In genomic region chr5:121783862-121784500, GRCm38 (mm10) we compare ENCODE assay signal across 9 mouse cellular contexts. TPM values are rescaled to one million over a fixed set of nuclear protein-coding genes. Genes with fewer than 3 reads are reported as not detected.
DNase-seq lines count a peak whose midpoint lies in the region; ATAC-seq and TF ChIP-seq lines count a peak whose summit lies in the region.
"Had no signal": no experiment of that assay in that cellular context is flagged by ENCODE, and none has a peak within 500 bp of the region (broad histone marks: within the 10 kb centered on the region; RNA-seq: fewer than 3 reads in every experiment).

No protein-coding gene starts in this region.

- ATAC-seq in heart, embryonic 12.5 days (ENCODE audit: insufficient number of reproducible peaks, low FRiP score) = no peak
- peak; percentile 86 for ATAC-seq in lung, postnatal 0 days
- no peak for ATAC-seq in granulocyte monocyte progenitor cell, adult 5-6 weeks (replicated peaks; ENCODE audit: poor library complexity, severe bottlenecking)
- no peak for ATAC-seq in inflammation-experienced regulatory T-cells, adult 6 months
- no peak for ATAC-seq in cerebellum, adult (ENCODE audit: insufficient number of reproducible peaks, low FRiP score, low TSS enrichment)

- WGBS in heart, adult 2 months = 42% methylated on average over 10 of the region's 10 CpGs
- 74% methylated on average over 10 of the region's 10 CpGs for WGBS in heart, embryonic 12.5 days
- 47% methylated on average over 10 of the region's 10 CpGs for WGBS in lung, postnatal 0 days

- no peaks in the 10 kb centered on the region for H3K79me2 ChIP-seq in heart, adult 2 months (replicated peaks; ENCODE audit: control insufficient read depth, insufficient read depth, low read length)

- H3K4me2 ChIP-seq in heart, embryonic 12.5 days = no peak overlapping the region
- no peak overlapping the region for H3K4me2 ChIP-seq in lung, postnatal 0 days (replicated peaks; ENCODE audit: low read depth, low read length)
- H3K4me2 ChIP-seq: liver, embryonic 13.5 days had no signal

- DNase-seq in heart, adult 2 months = peak in 1 of 2 experiments; percentile 45
- DNase-seq in MN1 (ENCODE audit: low spot score) = peak; percentile 85
- peak; percentile 63 for DNase-seq in gastrocnemius, adult 2 months
- peak; percentile 80 for DNase-seq in lung, postnatal 0 days (ENCODE audit: low spot score)
- DNase-seq: liver, embryonic 13.5 days had no signal

- H3K4me3 ChIP-seq in heart, adult 2 months = no peak overlapping the region
- H3K4me3 ChIP-seq in heart, embryonic 12.5 days = no peak overlapping the region
- no peak overlapping the region for H3K4me3 ChIP-seq in gastrocnemius, adult 2 months
- no peak overlapping the region for H3K4me3 ChIP-seq in lung, postnatal 0 days (ENCODE audit: low read depth, low read length)
- H3K4me3 ChIP-seq: liver, embryonic 13.5 days had no signal

- H3K4me1 ChIP-seq in heart, adult 2 months (ENCODE audit: control insufficient read depth, insufficient read depth, low read length) = peaks cover 3% of the 10 kb centered on the region
- no peaks in the 10 kb centered on the region for H3K4me1 ChIP-seq in heart, embryonic 12.5 days (replicated peaks)
- no peaks in the 10 kb centered on the region for H3K4me1 ChIP-seq in lung, postnatal 0 days (ENCODE audit: insufficient read depth, low read depth, low read length)
- H3K4me1 ChIP-seq: liver, embryonic 13.5 days had no signal

- H3K9ac ChIP-seq in heart, adult 2 months (ENCODE audit: low read depth, low read length) = no peak overlapping the region
- no peak overlapping the region for H3K9ac ChIP-seq in heart, embryonic 12.5 days
- no peak overlapping the region for H3K9ac ChIP-seq in lung, postnatal 0 days (replicated peaks; ENCODE audit: low read depth)
- H3K9ac ChIP-seq: liver, embryonic 13.5 days had no signal

- no peaks in the 10 kb centered on the region; the same call in 1 of the 2 replicates for H3K36me3 ChIP-seq in heart, adult 2 months (ENCODE audit: control insufficient read depth, insufficient read depth, low read length)
- peaks cover 70% of the 10 kb centered on the region for H3K36me3 ChIP-seq in heart, embryonic 12.5 days
- H3K36me3 ChIP-seq in lung, postnatal 0 days (ENCODE audit: insufficient read depth, low read length) = peaks cover 6% of the 10 kb centered on the region; the same call in 1 of the 2 replicates

- TF ChIP-seq POLR2A in heart, adult 2 months (IDR thresholded peaks at IDR 0.05; ENCODE audit: insufficient read depth, low read depth, low read length) = no peak

- H3K9me3 ChIP-seq in heart, embryonic 12.5 days (replicated peaks) = no peaks in the 10 kb centered on the region
- no peaks in the 10 kb centered on the region for H3K9me3 ChIP-seq in lung, postnatal 0 days (ENCODE audit: low read length)
- H3K9me3 ChIP-seq: liver, embryonic 13.5 days had no signal

- no peaks in the 10 kb centered on the region for H3K27me3 ChIP-seq in heart, adult 2 months (ENCODE audit: control insufficient read depth, insufficient read depth, low read length)
- no peaks in the 10 kb centered on the region for H3K27me3 ChIP-seq in heart, embryonic 12.5 days (replicated peaks)
- H3K27me3 ChIP-seq in lung, postnatal 0 days (replicated peaks; ENCODE audit: insufficient read depth, low read length) = no peaks in the 10 kb centered on the region
- H3K27me3 ChIP-seq: liver, embryonic 13.5 days had no signal

- peak; percentile 23; the same call in 1 of the 2 replicates for TF ChIP-seq CTCF in heart, adult 2 months (IDR thresholded peaks at IDR 0.05)
- TF ChIP-seq CTCF in gastrocnemius, adult 2 months (IDR thresholded peaks at IDR 0.05) = peak; percentile 19; the same call in 1 of the 2 replicates
- TF ChIP-seq CTCF in lung, postnatal 0 days (IDR thresholded peaks at IDR 0.05) = peak; percentile 63

- no peak for TF ChIP-seq EP300 in heart, adult 2 months (IDR thresholded peaks at IDR 0.05; ENCODE audit: insufficient read depth, low read depth, low read length)
- no peak for TF ChIP-seq EP300 in lung, postnatal 0 days (IDR thresholded peaks at IDR 0.05)

- intact Hi-C loops in heart, adult 2 months (cut with DNase I) = no loop called here
- intact Hi-C loops in gastrocnemius, adult 2 months (cut with DNase I) = loop anchor here (5.0 kb wide), 1 partner anchor 72 kb away; the partner anchor contains the start of gene Atxn2

- no peak overlapping the region for H3K27ac ChIP-seq in heart, adult 2 months
- H3K27ac ChIP-seq in heart, embryonic 12.5 days (ENCODE audit: poor library complexity, severe bottlenecking) = no peak overlapping the region
- H3K27ac ChIP-seq in gastrocnemius, adult 2 months = peak overlapping the region; percentile 56
- no peak overlapping the region for H3K27ac ChIP-seq in lung, postnatal 0 days (ENCODE audit: low read length)
- H3K27ac ChIP-seq: liver, embryonic 13.5 days had no signal

RNA-seq across cellular contexts. Expression of gene Sh2b3, which starts 53.5 kb away (rescaled TPM):
- 10 to 100 TPM; 21.6 to 22.5 TPM for total RNA-seq in heart, adult 2 months (2021)
- 19.3 and 20.1 TPM in 2 replicates for polyA plus RNA-seq in heart, adult 2 months (2012; rRNA removed)
- polyA plus RNA-seq in heart, embryonic 12.5 days (2016; fragmentation: Nextera tagmentation; extraction: Ambion mirVana) = 22.6 and 24.9 TPM in 2 replicates
- total RNA-seq in gastrocnemius, adult 2 months (2021) = 10 to 100 TPM; 11.9 to 15.4 TPM
- 24.4 and 26.2 TPM in 2 replicates for polyA plus RNA-seq in lung, postnatal 0 days (2015; fragmentation: Nextera tagmentation; extraction: Ambion mirVana)
- 31.5 and 32.8 TPM in 2 replicates for total RNA-seq in granulocyte monocyte progenitor cell, adult 5-6 weeks (2014; fragmentation: Nextera tagmentation)
- total RNA-seq in granulocyte monocyte progenitor cell, adult 5-6 weeks (2017) = 11.9 and 12.5 TPM in 2 replicates
- 10 to 100 TPM in 2 of 3 experiments, 1 to 10 TPM in 1; 4.6 to 15.4 (median 13.6) TPM for polyA plus RNA-seq in inflammation-experienced regulatory T-cells, adult 6 months (2017; shearing (Covaris generic))
